Mouse (Mus musculus) small intestine, adult 2 months (tissue): ENCODE data around the gene Trp53rkb.

Source experiments
- CTCF ChIP-seq: fragments of 200-500 bp; IDR thresholded peaks from 2 replicates; pipeline ENCODE4 v1.5.1; 2012; ENCODE audit warnings: low read depth, mild to moderate bottlenecking, control low read depth, inconsistent platforms, low read length, moderate library complexity, mixed read lengths; ENCODE audit not compliant: insufficient replicate concordance, insufficient read length; ENCODE audit errors: extremely low read depth
- POLR2A ChIP-seq: fragments of 200-500 bp; IDR thresholded peaks from 2 replicates; pipeline ENCODE4 v1.6.1; 2012; ENCODE audit warnings: low read depth, mild to moderate bottlenecking, control low read depth, inconsistent platforms, low read length, moderate library complexity

DNA sequence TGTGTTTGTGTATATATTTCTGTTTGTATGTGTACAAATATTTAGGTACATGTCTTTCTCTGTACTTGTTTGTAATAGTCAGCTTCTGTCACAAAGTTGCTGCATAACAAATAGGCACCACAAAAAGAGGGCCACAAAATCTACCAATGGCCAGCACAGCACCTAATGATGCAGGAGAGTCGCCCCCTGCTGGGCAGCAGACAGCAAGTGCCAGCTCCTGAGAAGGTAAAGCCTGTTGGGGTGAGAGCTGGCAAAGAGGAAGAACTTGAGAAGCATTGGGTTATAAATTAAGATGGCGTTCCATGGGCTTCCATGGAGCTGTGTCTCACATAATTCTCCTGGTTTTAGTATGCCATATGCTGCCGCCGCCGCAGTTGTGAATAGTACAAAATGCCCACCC lies 593 bp upstream of the Trp53rkb start:
- TF ChIP-seq CTCF: peak; percentile 61; the same call in 1 of the 2 replicates
- no peak for TF ChIP-seq POLR2A
